Mouse (Mus musculus) testis, adult 2 months (tissue): ENCODE data around the gene Cacna1c.

Source experiments
- CTCF ChIP-seq: fragments of 200-500 bp; IDR thresholded peaks from 2 replicates; pipeline ENCODE4 v1.5.1; 2012; ENCODE audit warnings: low read depth, mild to moderate bottlenecking, inconsistent platforms, low read length, moderate library complexity; ENCODE audit not compliant: control insufficient read depth, insufficient read depth, insufficient replicate concordance
- POLR2A ChIP-seq: fragments of 200-500 bp; IDR thresholded peaks from 2 replicates; pipeline ENCODE4 v1.6.1; 2012; ENCODE audit warnings: low read depth, mild to moderate bottlenecking, inconsistent platforms, low read length, moderate library complexity; ENCODE audit not compliant: control insufficient read depth

DNA sequence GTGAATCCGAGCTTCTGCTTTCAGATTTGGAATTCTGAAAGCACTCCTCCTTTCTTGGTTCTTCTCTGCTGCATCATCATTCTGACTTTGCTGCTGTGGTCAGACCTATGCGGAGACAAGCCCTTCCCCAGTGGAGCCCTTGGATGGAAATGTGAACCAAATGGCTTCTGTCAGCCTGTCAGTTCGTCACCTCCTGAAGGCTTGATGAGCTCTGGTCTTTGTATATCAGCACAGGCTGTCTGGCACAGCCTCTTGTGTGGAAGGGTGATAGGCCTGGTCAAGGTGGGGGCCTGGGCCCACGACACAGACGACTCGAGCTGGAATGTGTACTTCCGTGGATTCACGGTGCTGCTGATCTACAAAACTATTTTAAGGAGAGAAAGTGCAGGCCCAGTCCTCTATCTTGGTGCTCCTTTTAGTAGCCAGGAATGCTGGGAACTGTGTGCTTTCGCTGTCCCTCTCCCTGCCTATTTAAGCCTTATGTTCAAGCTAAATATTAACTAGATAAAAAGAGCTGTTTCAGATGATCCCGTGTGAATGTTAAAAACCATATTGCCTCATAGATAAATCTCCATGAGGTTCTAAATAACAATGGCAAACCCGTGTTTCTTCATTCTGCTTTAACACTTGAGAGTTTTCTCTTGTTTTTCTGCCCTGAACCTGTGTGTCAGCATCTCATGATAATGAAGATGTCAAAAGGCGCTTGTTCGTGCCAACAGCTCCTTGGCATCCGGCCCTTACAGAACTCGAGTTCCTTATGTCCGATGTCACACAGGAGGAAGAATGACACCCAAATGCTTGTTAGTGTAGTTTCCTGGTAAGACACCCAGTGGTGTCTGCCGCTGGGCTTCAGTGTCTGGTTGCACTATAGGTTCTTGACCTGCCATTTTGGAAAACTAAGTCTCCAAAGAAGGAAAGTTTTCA, at the start of gene Cacna1c:
- TF ChIP-seq POLR2A (no peak), CTCF (no peak)
